Mouse (Mus musculus): ENCODE measurements around the gene Ednra. TPM values are rescaled to one million over a fixed set of nuclear protein-coding genes. Genes with fewer than 3 reads are reported as not detected.

Ednra gene
- polyA plus RNA-seq, 1 experiment from 2014 or later = 14.3 TPM

DNA sequence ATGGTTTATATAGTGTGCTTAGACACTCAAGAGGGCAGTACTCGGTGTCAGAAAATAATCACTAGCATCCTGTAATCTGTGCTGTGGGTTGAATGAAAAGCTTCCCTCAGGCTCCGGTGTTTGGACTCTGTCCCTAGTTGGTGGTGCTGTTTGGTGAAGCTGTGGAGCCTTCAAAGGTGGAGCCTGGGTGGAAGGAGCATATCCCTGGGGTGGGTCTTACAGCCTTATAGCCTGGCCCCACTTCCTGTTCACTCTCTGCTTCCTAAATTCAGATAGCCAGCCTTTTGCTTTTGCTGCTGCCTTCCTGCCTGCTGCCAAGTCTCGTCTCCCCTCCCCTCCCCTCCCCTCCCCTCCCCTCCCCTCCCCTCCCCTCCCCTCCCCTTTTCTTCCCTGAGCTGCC lies 18.1 kb upstream of the Ednra start:
- Histone ChIP-seq H3K27ac (replicated peaks) (no peak overlapping the region), H3K4me3 (no peak overlapping the region), H3K36me3 (no peaks in the 10 kb centered on the region), H3K9me3 (replicated peaks) (no peaks in the 10 kb centered on the region), H3K27me3 (ENCODE audit: low read depth, poor library complexity, severe bottlenecking) (no peaks in the 10 kb centered on the region), H3K4me1 (no peaks in the 10 kb centered on the region)
- 54% methylated on average over 3 of the region's 3 CpGs for WGBS
- no peak for DNase-seq (ENCODE audit: low spot score)

DNA sequence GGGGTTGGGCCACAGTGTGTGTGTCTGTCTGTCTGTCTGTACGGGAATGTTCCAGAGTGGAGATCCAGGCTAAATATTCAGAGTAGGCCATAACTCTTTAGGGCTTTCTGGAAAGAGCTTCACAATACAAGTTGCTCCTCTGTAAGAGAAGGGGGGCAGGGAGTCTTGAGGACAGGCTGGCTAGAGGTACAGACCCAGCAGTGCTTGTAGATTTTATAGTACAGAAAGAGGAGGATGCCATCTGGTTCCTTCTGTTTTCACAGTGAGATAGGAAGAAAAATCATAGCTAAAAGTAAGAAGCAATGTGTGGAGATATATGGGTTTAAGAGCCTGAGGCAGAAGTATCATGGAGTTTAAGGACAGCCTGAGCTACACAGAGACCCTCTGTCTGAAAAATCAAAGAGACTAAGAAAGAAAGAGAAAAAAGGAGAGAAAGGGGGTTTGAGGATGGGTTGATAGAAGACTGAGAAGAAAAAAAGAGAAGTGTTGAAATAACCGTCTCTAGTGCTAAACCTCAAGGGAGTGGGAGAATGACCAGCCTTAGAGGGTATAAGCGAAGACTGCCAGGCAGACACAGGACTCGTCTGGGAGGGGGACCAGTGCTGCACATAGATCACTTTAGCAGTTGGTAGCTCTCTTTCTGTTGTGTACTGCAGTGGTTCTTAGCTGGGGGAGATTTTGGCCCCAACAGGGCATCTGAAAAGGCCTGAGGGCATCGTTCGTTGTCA lies 16.9 kb upstream of the Ednra start:
- no peak overlapping the region for H3K27ac ChIP-seq (replicated peaks)
- H3K4me1 ChIP-seq = no peaks in the 10 kb centered on the region
- H3K36me3 ChIP-seq = no peaks in the 10 kb centered on the region
- 88% methylated on average over 6 of the region's 6 CpGs for WGBS
- no peaks in the 10 kb centered on the region for H3K9me3 ChIP-seq (replicated peaks)
- no peak for DNase-seq (ENCODE audit: low spot score)
- no peaks in the 10 kb centered on the region for H3K27me3 ChIP-seq (ENCODE audit: low read depth, poor library complexity, severe bottlenecking)
- no peak overlapping the region for H3K4me3 ChIP-seq

DNA sequence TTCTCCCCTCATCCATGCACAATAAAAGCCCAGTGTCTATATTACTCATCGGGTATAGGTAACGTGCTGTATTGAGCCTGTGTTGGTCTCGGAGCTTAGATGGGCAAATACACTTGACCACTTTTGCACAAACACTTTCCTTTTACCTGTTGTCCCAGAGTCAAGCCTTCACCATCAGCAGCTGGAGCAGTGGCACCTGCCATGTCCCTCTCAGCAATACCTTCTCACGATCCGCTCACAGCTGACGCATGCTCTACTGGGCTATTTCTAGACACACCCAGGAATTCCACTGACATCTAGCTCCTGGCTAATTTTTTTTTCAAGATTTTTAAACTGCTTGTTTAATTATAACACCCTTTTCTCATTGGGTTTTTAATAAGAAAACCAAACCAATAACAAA lies 14.2 kb upstream of the Ednra start:
- DNase-seq (ENCODE audit: low spot score) = no peak
- Histone ChIP-seq H3K4me3 (no peak overlapping the region), H3K27ac (replicated peaks) (no peak overlapping the region), H3K9me3 (replicated peaks) (no peaks in the 10 kb centered on the region), H3K27me3 (ENCODE audit: low read depth, poor library complexity, severe bottlenecking) (no peaks in the 10 kb centered on the region), H3K36me3 (no peaks in the 10 kb centered on the region), H3K4me1 (no peaks in the 10 kb centered on the region)
- WGBS = 95% methylated on average over 6 of the region's 6 CpGs

DNA sequence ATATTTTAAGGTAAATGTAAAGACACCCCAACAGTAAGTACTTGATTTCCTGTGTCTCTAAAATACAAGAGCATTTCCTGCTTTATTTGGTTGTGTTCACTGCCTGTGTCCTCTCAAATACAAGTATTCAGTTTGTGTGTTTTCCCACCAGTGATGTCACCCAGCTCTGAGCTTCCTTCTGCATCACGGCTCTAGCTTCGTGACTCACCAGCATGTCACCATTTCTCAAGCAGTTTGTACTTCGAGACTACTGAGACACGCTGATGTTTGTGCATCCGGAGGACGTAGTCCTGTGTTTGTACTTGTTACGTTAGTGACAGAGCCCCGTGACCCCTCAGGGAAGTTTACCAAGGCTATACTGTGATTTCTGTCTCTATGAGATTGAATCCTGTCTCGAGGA lies 13.1 kb upstream of the Ednra start:
- WGBS = 88% methylated on average over 9 of the region's 9 CpGs
- no peak for DNase-seq (ENCODE audit: low spot score)
- no peak overlapping the region for H3K4me3 ChIP-seq
- no peaks in the 10 kb centered on the region for H3K4me1 ChIP-seq
- H3K9me3 ChIP-seq (replicated peaks) = peaks cover 5% of the 10 kb centered on the region; the same call in 1 of the 2 replicates
- no peaks in the 10 kb centered on the region for H3K27me3 ChIP-seq (ENCODE audit: low read depth, poor library complexity, severe bottlenecking)
- H3K27ac ChIP-seq (replicated peaks) = no peak overlapping the region
- H3K36me3 ChIP-seq = no peaks in the 10 kb centered on the region

DNA sequence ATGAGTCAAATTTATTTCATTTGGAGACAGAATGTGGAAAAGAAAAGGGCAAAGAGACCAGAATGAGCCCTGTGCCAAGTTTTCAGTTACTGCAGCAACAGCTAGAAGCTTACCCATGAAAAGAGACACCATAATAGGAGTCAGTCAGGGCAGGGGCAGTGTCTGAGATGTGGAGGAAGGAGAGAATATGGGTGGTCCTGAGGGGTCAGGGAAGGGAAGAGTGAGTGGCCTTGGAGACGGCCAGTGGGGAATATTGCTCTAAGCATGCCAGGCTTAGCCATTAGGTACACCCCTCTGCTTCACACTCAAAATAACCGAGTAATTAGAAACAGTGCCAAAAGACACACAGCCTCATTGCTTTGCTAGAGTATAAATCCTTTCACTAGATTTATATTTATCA lies 9.5 kb upstream of the Ednra start:
- no peak overlapping the region for H3K27ac ChIP-seq (replicated peaks)
- H3K4me3 ChIP-seq = no peak overlapping the region
- no peaks in the 10 kb centered on the region for H3K4me1 ChIP-seq
- no peaks in the 10 kb centered on the region for H3K27me3 ChIP-seq (ENCODE audit: low read depth, poor library complexity, severe bottlenecking)
- H3K9me3 ChIP-seq (replicated peaks) = peaks cover 5% of the 10 kb centered on the region; the same call in 1 of the 2 replicates
- no peak for DNase-seq (ENCODE audit: low spot score)
- 70% methylated on average over 2 of the region's 2 CpGs for WGBS
- H3K36me3 ChIP-seq = no peaks in the 10 kb centered on the region

DNA sequence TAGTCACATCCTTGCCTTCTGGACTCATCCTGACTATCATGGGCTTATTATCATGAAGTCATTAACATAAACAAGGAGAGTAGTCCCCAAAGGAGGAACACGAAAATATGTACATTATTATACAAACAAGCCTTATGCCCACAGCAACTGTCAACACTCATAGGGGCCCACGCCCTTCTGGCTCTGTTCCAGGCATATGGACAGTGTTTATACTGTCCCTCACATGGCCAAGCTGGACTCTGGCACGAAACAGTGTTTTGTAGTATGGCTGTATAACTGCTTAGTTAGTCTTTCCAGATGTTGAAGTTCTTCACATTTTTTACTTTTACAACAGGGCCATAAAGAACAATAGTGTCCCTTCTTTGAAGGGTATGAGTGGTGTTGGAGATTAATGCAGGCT lies 8.7 kb upstream of the Ednra start:
- Histone ChIP-seq H3K36me3 (no peaks in the 10 kb centered on the region), H3K4me1 (no peaks in the 10 kb centered on the region), H3K4me3 (no peak overlapping the region), H3K9me3 (replicated peaks) (peaks cover 5% of the 10 kb centered on the region; the same call in 1 of the 2 replicates), H3K27me3 (ENCODE audit: low read depth, poor library complexity, severe bottlenecking) (no peaks in the 10 kb centered on the region), H3K27ac (replicated peaks) (no peak overlapping the region)
- DNase-seq (ENCODE audit: low spot score) = no peak
- WGBS = 74% methylated on average over 3 of the region's 3 CpGs

DNA sequence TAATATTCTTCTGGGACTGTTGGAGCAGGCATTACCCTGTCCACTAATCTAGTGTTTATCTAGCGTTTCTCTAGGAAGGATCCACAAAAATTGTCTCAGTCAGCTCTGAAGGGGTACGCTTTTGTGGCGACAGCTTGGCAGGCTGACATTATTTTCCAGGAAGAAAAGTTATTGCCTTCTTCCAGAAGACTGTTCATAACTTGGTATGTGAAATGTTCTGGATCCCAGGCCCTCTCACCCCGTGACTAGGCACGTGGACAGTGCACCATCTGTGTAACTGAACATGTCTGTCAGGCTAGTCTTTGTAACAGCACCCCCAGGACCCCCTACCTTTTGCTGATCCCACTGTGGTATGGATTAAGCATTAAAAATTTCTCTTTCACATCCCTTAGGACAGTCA lies 1.1 kb upstream of the Ednra start:
- Histone ChIP-seq H3K4me3 (no peak overlapping the region), H3K9me3 (replicated peaks) (no peaks in the 10 kb centered on the region), H3K27ac (replicated peaks) (no peak overlapping the region), H3K36me3 (no peaks in the 10 kb centered on the region), H3K4me1 (peaks cover 23% of the 10 kb centered on the region), H3K27me3 (ENCODE audit: low read depth, poor library complexity, severe bottlenecking) (no peaks in the 10 kb centered on the region)
- WGBS = 80% methylated on average over 5 of the region's 5 CpGs
- no peak for DNase-seq (ENCODE audit: low spot score)

DNA sequence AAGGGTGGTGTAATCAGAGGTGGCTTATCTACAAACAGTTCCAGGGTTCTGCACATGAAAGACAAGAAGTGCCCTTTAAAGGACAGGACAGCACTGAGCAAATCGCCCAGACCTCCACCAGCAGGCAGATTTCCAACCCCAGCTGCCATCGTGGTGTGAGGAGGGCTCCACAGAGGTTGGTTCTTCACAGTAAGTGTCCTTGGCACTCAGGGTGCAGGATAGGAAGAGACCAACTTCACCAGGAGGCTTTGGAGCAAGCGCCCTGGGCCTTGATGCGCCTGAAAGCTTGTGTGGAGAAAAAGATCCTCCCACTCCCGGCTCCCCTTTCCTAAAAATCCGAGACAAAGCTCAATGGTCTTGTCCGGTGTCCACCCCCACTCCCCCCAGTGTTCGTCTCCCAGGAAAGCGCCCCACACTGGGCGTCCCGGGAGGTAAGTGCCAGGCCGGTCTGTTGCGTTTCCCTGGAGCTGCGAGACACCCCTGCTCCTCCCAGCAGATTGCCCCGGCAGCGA lies 674 bp downstream of the Ednra start:
- no peaks in the 10 kb centered on the region for H3K9me3 ChIP-seq (replicated peaks)
- H3K27ac ChIP-seq (replicated peaks) = peak overlapping the region; percentile 84
- H3K4me3 ChIP-seq = peak overlapping the region; percentile 68
- H3K36me3 ChIP-seq = no peaks in the 10 kb centered on the region
- WGBS = 2% methylated on average over 16 of the region's 16 CpGs
- peaks cover 23% of the 10 kb centered on the region for H3K4me1 ChIP-seq
- no peak for DNase-seq (ENCODE audit: low spot score)
- H3K27me3 ChIP-seq (ENCODE audit: low read depth, poor library complexity, severe bottlenecking) = no peaks in the 10 kb centered on the region

DNA sequence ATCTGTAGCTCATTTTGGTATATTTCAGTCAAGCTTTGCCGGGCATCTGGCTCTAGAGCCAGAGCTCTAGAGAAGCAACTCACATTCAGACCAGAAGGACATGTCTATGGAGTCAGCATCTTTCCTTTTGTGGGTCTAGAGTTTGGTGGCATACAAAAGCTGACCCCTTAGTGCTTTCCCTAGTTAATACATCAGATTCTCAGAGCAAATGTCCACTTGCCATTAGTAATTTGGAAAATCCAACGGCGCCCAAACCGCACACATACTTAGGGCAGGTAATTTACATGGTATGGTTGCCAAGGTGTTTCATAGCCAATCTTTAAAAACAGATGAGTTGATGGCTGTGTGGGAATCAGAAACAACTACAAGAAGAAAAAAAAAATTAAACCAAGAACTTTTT lies 1.2 kb downstream of the Ednra start:
- WGBS = 90% methylated on average over 4 of the region's 4 CpGs
- no peaks in the 10 kb centered on the region for H3K27me3 ChIP-seq (ENCODE audit: low read depth, poor library complexity, severe bottlenecking)
- peaks cover 23% of the 10 kb centered on the region for H3K4me1 ChIP-seq
- no peaks in the 10 kb centered on the region for H3K36me3 ChIP-seq
- H3K27ac ChIP-seq (replicated peaks) = no peak overlapping the region
- peak overlapping the region; percentile 68; the same call in 1 of the 2 replicates for H3K4me3 ChIP-seq
- H3K9me3 ChIP-seq (replicated peaks) = no peaks in the 10 kb centered on the region
- DNase-seq (ENCODE audit: low spot score) = no peak

DNA sequence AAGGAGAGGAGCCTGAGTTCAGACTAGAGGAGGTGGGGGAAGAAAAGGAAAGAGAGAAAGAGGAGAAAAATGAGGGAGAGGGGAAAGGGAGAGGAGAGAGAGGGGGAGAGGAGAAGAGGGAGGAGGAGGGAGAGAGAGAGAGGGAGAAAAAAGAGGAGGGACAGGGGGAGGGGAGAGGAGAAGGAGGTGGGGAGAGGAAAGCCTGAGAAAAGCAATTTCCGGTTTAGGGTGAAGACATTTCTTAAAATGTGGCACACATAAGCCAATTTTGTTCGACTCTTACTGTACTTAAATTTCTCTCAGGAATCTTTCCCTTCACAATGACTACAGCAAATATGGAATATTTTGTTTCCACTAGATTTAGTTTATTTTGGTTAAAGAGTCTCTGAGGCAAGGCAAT lies 5.3 kb downstream of the Ednra start:
- Histone ChIP-seq H3K4me1 (peaks cover 13% of the 10 kb centered on the region), H3K27me3 (ENCODE audit: low read depth, poor library complexity, severe bottlenecking) (no peaks in the 10 kb centered on the region), H3K9me3 (replicated peaks) (no peaks in the 10 kb centered on the region), H3K4me3 (no peak overlapping the region), H3K27ac (replicated peaks) (no peak overlapping the region), H3K36me3 (no peaks in the 10 kb centered on the region)
- no peak for DNase-seq (ENCODE audit: low spot score)
- 73% methylated on average over 2 of the region's 2 CpGs for WGBS

DNA sequence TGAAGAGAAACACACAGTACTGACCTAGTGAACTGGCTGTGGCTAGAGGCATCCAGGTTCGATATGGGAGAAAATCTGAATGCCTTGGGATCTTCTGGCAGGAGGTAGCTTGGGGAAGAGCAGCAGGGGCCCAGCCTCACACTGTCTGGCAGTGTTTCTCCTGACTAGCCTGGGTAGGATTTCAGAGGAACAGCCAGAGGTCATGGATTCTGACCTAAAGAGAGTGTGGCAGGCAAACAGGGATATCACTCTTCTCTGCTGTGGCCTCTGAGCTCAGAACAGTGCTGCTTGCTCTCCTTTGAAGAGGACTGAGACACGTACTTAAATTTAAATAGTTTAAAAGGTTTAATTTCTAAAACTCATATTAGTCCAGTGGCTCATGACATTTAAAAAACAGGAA lies 7.2 kb downstream of the Ednra start:
- Histone ChIP-seq H3K9me3 (replicated peaks) (no peaks in the 10 kb centered on the region), H3K36me3 (no peaks in the 10 kb centered on the region), H3K4me3 (no peak overlapping the region), H3K27ac (replicated peaks) (no peak overlapping the region), H3K4me1 (0 out of 2 replicates have a peak, but pooled peaks cover 3% of the 10 kb centered on the region), H3K27me3 (ENCODE audit: low read depth, poor library complexity, severe bottlenecking) (no peaks in the 10 kb centered on the region)
- 44% methylated on average over 2 of the region's 2 CpGs for WGBS
- no peak for DNase-seq (ENCODE audit: low spot score)

DNA sequence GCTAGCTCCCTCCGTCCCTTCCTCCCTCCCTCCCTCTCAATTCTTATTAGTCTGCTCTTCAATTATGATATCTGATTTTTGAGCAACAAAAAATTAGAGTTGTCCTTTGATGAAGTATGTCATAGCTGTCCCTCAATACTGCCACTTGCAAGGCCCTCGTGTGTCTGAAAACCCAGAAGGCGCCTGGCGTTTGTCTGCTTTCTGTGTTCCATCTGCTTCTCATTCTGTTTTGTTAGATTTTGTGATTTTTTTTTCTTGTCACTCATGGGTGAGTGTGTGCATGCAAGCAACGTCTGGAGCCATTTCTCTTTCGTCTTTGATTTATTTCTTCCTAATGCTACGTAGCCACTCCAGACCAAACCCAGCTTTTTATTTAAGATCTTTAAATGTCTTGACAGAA lies 9.8 kb downstream of the Ednra start:
- no peaks in the 10 kb centered on the region for H3K36me3 ChIP-seq
- no peak overlapping the region for H3K27ac ChIP-seq (replicated peaks)
- H3K4me1 ChIP-seq = 0 out of 2 replicates have a peak, but pooled peaks cover 3% of the 10 kb centered on the region
- H3K27me3 ChIP-seq (ENCODE audit: low read depth, poor library complexity, severe bottlenecking) = no peaks in the 10 kb centered on the region
- H3K9me3 ChIP-seq (replicated peaks) = no peaks in the 10 kb centered on the region
- no peak overlapping the region for H3K4me3 ChIP-seq
- 73% methylated on average over 7 of the region's 7 CpGs for WGBS
- no peak for DNase-seq (ENCODE audit: low spot score)

DNA sequence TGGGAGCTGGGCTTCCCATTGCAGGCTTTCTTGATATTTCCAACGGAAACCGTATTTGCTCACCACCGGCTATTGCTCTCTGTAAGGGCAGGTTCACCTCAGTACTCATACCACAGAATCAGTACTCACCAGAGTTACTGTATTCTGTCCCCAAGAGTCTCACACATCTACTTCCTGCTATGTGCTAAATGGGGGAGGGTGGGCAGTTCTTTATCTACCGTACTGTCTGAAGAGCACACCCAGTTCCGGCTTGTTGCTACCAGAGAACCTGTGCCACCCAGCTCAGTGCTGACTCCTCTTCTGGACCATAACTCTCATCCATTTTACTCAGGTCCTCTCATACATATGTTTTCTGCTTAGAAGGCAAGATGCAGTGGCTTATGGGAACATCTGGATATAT lies 10.6 kb downstream of the Ednra start:
- WGBS = 87% methylated on average over 5 of the region's 5 CpGs
- Histone ChIP-seq H3K9me3 (replicated peaks) (no peaks in the 10 kb centered on the region), H3K27me3 (ENCODE audit: low read depth, poor library complexity, severe bottlenecking) (no peaks in the 10 kb centered on the region), H3K4me3 (no peak overlapping the region), H3K4me1 (peaks cover 5% of the 10 kb centered on the region; the same call in 1 of the 2 replicates), H3K27ac (replicated peaks) (no peak overlapping the region), H3K36me3 (no peaks in the 10 kb centered on the region)
- no peak for DNase-seq (ENCODE audit: low spot score)

Data from midbrain, embryonic 10.5 days (tissue).